Mouse (Mus musculus) embryonic fibroblast, embryonic 13.5 days (primary cell): Measurements from ENCODE around the gene Thap12.

Experiments
- CTCF ChIP-seq: IDR thresholded peaks from 2 replicates; pipeline ENCODE4 v1.5.1; 2011; ENCODE audit warnings: mild to moderate bottlenecking, control low read depth, low read length, moderate library complexity, borderline replicate concordance; ENCODE audit not compliant: insufficient read depth
- POLR2A ChIP-seq: IDR thresholded peaks from 2 replicates; pipeline ENCODE4 v1.6.1; 2011; ENCODE audit warnings: low read depth, mild to moderate bottlenecking, control low read depth, low read length, moderate library complexity

- no peak for TF ChIP-seq CTCF
- TF ChIP-seq POLR2A, result no peak
These were observed 37.5 kb downstream of the Thap12 start for GRCm38 (mm10) chr7:98740363-98740762.
